Mouse (Mus musculus) bone marrow macrophage, adult 2 months (primary cell): Measurements from ENCODE around the gene Prpf31.

ENCODE experiments used
- CTCF ChIP-seq: IDR thresholded peaks from 2 replicates; pipeline ENCODE4 v1.5.1; 2012; ENCODE audit warnings: low read depth, mild to moderate bottlenecking, low read length, moderate library complexity
- POLR2A ChIP-seq: IDR thresholded peaks from 2 replicates; pipeline ENCODE4 v1.6.1; 2012; ENCODE audit warnings: mild to moderate bottlenecking, low read depth, low read length, borderline replicate concordance

DNA sequence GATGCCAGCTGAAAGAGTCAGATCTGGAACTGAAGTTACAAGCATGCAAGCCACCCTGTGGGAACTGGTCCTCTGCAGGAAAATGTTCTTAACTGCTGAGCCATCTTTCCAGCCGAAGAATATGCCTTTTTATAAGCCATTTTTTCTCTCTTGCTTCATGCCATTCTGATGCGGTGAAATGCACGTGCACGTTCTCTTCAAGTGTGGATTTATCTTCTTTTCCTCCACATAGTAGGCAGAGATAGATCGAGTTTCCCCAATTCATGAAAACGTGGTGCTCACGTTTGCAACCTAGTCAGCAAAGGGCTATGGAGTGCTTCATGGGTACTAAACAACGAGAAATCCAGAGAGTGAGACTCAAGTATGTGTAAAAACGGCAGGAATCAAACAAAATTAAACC lies 14.1 kb downstream of the Prpf31 start:
- TF ChIP-seq CTCF (no peak), POLR2A (no peak)
